Mouse (Mus musculus): ENCODE results near the gene Sos1. TPM values are rescaled to one million over a fixed set of nuclear protein-coding genes. Genes with fewer than 3 reads are reported as not detected.

Sos1 gene
- polyA plus RNA-seq, 1 experiment from 2014 or later, result 2.3 TPM

GRCm38 (mm10) chr17:80372989-80373725, 107.1 kb downstream of the Sos1 start, which contains the start of gene Gm10190:
TSS of gene Gm10190 (minus strand) at chr17:80373541.
- H3K27me3 ChIP-seq (ENCODE audit: control insufficient read depth, insufficient read depth, low read length), result no peaks in the 10 kb centered on the region
- peak within 1 kb of the TSS; percentile 95 for H3K4me2 ChIP-seq (ENCODE audit: low read depth, low read length)
- peak within 1 kb of the TSS; percentile 66; the same call in 1 of the 2 replicates for H3K27ac ChIP-seq (ENCODE audit: low read length)
- H3K9ac ChIP-seq (ENCODE audit: low read length), result peak within 1 kb of the TSS; percentile 81
- H3K4me1 ChIP-seq (ENCODE audit: control insufficient read depth, insufficient read depth, low read length), result peaks cover 2% of the 10 kb centered on the region; the same call in 1 of the 2 replicates
- H3K36me3 ChIP-seq (ENCODE audit: control insufficient read depth, insufficient read depth), result no peaks in the 10 kb centered on the region
- ATAC-seq (replicated peaks; ENCODE audit: extremely low read depth, insufficient read depth, low FRiP score), result peak; percentile 99
- H3K4me3 ChIP-seq (ENCODE audit: low read length), result peak within 1 kb of the TSS; percentile 61
- 2% methylated on average over 81 of the region's 102 CpGs for WGBS
- H3K9me3 ChIP-seq (replicated peaks; ENCODE audit: control insufficient read depth, low read length), result 0 out of 2 replicates have a peak, but pooled peaks cover 2% of the 10 kb centered on the region

DNA sequence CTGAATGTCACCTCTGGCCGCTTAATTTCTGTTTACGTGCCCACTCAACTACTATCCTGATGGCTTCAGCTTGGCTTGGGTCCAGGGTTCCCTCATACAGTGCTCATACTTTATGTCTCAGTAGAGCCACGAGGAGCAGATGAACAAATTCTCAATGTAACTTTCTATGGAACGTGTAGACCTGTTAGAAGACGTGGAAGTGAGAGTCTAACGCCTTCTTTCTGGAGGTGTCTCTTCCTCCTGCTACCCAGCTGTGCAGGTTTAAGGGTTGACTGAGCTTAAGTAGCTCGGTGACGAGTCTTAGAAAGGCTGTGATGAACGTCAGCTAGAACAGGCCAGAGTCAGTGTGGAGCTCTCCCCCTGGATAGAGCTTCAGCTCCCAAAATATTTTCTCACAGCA, 111.6 kb downstream of the Sos1 start:
- 75% methylated on average over 9 of the region's 9 CpGs for WGBS
- H3K4me1 ChIP-seq (ENCODE audit: control insufficient read depth, insufficient read depth, low read length), result peaks cover 2% of the 10 kb centered on the region; the same call in 1 of the 2 replicates
- H3K27me3 ChIP-seq (ENCODE audit: control insufficient read depth, insufficient read depth, low read length), result no peaks in the 10 kb centered on the region
- H3K27ac ChIP-seq (ENCODE audit: low read length), result no peak overlapping the region
- no peak overlapping the region for H3K9ac ChIP-seq (ENCODE audit: low read length)
- H3K9me3 ChIP-seq (replicated peaks; ENCODE audit: control insufficient read depth, low read length), result no peaks in the 10 kb centered on the region
- H3K4me2 ChIP-seq (ENCODE audit: low read depth, low read length), result no peak overlapping the region
- ATAC-seq (replicated peaks; ENCODE audit: extremely low read depth, insufficient read depth, low FRiP score), result no peak
- no peak overlapping the region for H3K4me3 ChIP-seq (ENCODE audit: low read length)
- no peaks in the 10 kb centered on the region for H3K36me3 ChIP-seq (ENCODE audit: control insufficient read depth, insufficient read depth)

- Histone ChIP-seq H3K27ac (ENCODE audit: low read length) (no peak overlapping the region), H3K27me3 (ENCODE audit: control insufficient read depth, insufficient read depth, low read length) (no peaks in the 10 kb centered on the region), H3K4me1 (ENCODE audit: control insufficient read depth, insufficient read depth, low read length) (no peaks in the 10 kb centered on the region), H3K4me2 (ENCODE audit: low read depth, low read length) (no peak overlapping the region), H3K9ac (ENCODE audit: low read length) (no peak overlapping the region), H3K4me3 (ENCODE audit: low read length) (no peak overlapping the region), H3K9me3 (replicated peaks; ENCODE audit: control insufficient read depth, low read length) (no peaks in the 10 kb centered on the region), H3K36me3 (ENCODE audit: control insufficient read depth, insufficient read depth) (no peaks in the 10 kb centered on the region)
- WGBS, result 85% methylated on average over 5 of the region's 5 CpGs
- no peak for ATAC-seq (replicated peaks; ENCODE audit: extremely low read depth, insufficient read depth, low FRiP score)
Measured at GRCm38 (mm10) chr17:80367276-80367675, 113.0 kb downstream of the Sos1 start.

- no peak overlapping the region for H3K4me3 ChIP-seq (ENCODE audit: low read length)
- no peaks in the 10 kb centered on the region for H3K27me3 ChIP-seq (ENCODE audit: control insufficient read depth, insufficient read depth, low read length)
- no peaks in the 10 kb centered on the region for H3K4me1 ChIP-seq (ENCODE audit: control insufficient read depth, insufficient read depth, low read length)
- H3K36me3 ChIP-seq (ENCODE audit: control insufficient read depth, insufficient read depth), result no peaks in the 10 kb centered on the region
- ATAC-seq (replicated peaks; ENCODE audit: extremely low read depth, insufficient read depth, low FRiP score), result no peak
- 70% methylated on average over 8 of the region's 8 CpGs for WGBS
- H3K4me2 ChIP-seq (ENCODE audit: low read depth, low read length), result no peak overlapping the region
- no peak overlapping the region for H3K27ac ChIP-seq (ENCODE audit: low read length)
- no peak overlapping the region for H3K9ac ChIP-seq (ENCODE audit: low read length)
- H3K9me3 ChIP-seq (replicated peaks; ENCODE audit: control insufficient read depth, low read length), result no peaks in the 10 kb centered on the region
Measured at GRCm38 (mm10) chr17:80360245-80360644, 120.0 kb downstream of the Sos1 start.

- Histone ChIP-seq H3K4me2 (ENCODE audit: low read depth, low read length) (no peak overlapping the region), H3K9me3 (replicated peaks; ENCODE audit: control insufficient read depth, low read length) (no peaks in the 10 kb centered on the region), H3K27me3 (ENCODE audit: control insufficient read depth, insufficient read depth, low read length) (no peaks in the 10 kb centered on the region), H3K27ac (ENCODE audit: low read length) (no peak overlapping the region), H3K36me3 (ENCODE audit: control insufficient read depth, insufficient read depth) (no peaks in the 10 kb centered on the region), H3K4me1 (ENCODE audit: control insufficient read depth, insufficient read depth, low read length) (no peaks in the 10 kb centered on the region), H3K4me3 (ENCODE audit: low read length) (no peak overlapping the region), H3K9ac (ENCODE audit: low read length) (no peak overlapping the region)
- 38% methylated on average over 6 of the region's 6 CpGs for WGBS
- ATAC-seq (replicated peaks; ENCODE audit: extremely low read depth, insufficient read depth, low FRiP score), result no peak
Measured at GRCm38 (mm10) chr17:80347234-80347633, 133.0 kb downstream of the Sos1 start.

DNA sequence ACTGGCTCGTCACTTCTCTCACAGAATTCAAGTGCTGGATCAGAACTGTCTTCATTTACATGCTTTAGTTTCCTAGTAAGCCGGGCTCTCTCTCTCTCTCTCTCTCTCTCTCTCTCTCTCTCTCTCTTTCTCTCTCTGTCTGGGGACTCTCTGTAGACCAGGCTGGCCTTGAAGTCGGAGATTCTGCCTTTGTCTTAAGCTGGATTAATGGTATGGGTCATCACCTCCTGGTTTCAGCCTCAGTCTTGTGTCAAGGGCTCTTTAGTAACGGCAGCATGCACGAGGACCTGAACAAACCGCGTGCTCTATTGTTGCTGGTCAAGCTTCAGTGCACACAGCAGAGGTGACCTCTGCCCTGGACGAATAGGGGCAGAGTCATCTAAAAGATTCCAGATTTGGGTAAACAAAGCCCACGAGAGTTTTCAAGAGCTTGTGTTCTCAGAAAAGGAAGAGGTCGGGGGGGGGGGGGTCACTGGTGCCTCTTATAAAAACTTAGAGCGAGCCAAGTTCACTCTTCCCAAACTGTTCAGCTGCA, 133.6 kb downstream of the Sos1 start:
- Histone ChIP-seq H3K4me3 (ENCODE audit: low read length) (no peak overlapping the region), H3K36me3 (ENCODE audit: control insufficient read depth, insufficient read depth) (no peaks in the 10 kb centered on the region), H3K27me3 (ENCODE audit: control insufficient read depth, insufficient read depth, low read length) (no peaks in the 10 kb centered on the region), H3K4me2 (ENCODE audit: low read depth, low read length) (no peak overlapping the region), H3K4me1 (ENCODE audit: control insufficient read depth, insufficient read depth, low read length) (no peaks in the 10 kb centered on the region), H3K27ac (ENCODE audit: low read length) (no peak overlapping the region), H3K9me3 (replicated peaks; ENCODE audit: control insufficient read depth, low read length) (no peaks in the 10 kb centered on the region), H3K9ac (ENCODE audit: low read length) (no peak overlapping the region)
- ATAC-seq (replicated peaks; ENCODE audit: extremely low read depth, insufficient read depth, low FRiP score), result no peak
- WGBS, result 72% methylated on average over 11 of the region's 11 CpGs

GRCm38 (mm10) chr17:80345277-80345676, 135.0 kb downstream of the Sos1 start:
- H3K4me1 ChIP-seq (ENCODE audit: control insufficient read depth, insufficient read depth, low read length), result no peaks in the 10 kb centered on the region
- H3K4me2 ChIP-seq (ENCODE audit: low read depth, low read length), result no peak overlapping the region
- H3K9me3 ChIP-seq (replicated peaks; ENCODE audit: control insufficient read depth, low read length), result no peaks in the 10 kb centered on the region
- H3K27ac ChIP-seq (ENCODE audit: low read length), result no peak overlapping the region
- no peak for ATAC-seq (replicated peaks; ENCODE audit: extremely low read depth, insufficient read depth, low FRiP score)
- H3K4me3 ChIP-seq (ENCODE audit: low read length), result no peak overlapping the region
- no peaks in the 10 kb centered on the region for H3K36me3 ChIP-seq (ENCODE audit: control insufficient read depth, insufficient read depth)
- H3K9ac ChIP-seq (ENCODE audit: low read length), result no peak overlapping the region
- WGBS, result 65% methylated on average over 4 of the region's 4 CpGs
- H3K27me3 ChIP-seq (ENCODE audit: control insufficient read depth, insufficient read depth, low read length), result no peaks in the 10 kb centered on the region

Other genes starting within 250 kb of the Sos1 start
- 25.7 and 27.5 TPM in 2 replicates for gene Morn2, start 190.2 kb downstream of the Sos1 start, polyA plus RNA-seq (2015; fragmentation: Nextera tagmentation; extraction: Ambion mirVana)
- 8.6 and 8.9 TPM in 2 replicates for gene Dhx57, start 190.0 kb downstream of the Sos1 start, polyA plus RNA-seq (2015; fragmentation: Nextera tagmentation; extraction: Ambion mirVana)
- 0.64 and 0.72 TPM in 2 replicates for gene Arhgef33, start 173.0 kb downstream of the Sos1 start, polyA plus RNA-seq (2015; fragmentation: Nextera tagmentation; extraction: Ambion mirVana)
- 0.79 and 1.3 TPM in 2 replicates for gene Gm10190, start 106.9 kb downstream of the Sos1 start, polyA plus RNA-seq (2015; fragmentation: Nextera tagmentation; extraction: Ambion mirVana)
- 0.14 and 0.32 TPM in 2 replicates for gene Cdkl4, start 97.4 kb upstream of the Sos1 start, polyA plus RNA-seq (2015; fragmentation: Nextera tagmentation; extraction: Ambion mirVana)
- 17.9 and 20.0 TPM in 2 replicates for gene Map4k3, start 248.0 kb upstream of the Sos1 start, polyA plus RNA-seq (2015; fragmentation: Nextera tagmentation; extraction: Ambion mirVana)

All from heart, embryonic 16.5 days (tissue).